Mouse (Mus musculus): ENCODE results near the gene Rad51b. TPM values are rescaled to one million over a fixed set of nuclear protein-coding genes. Genes with fewer than 3 reads are reported as not detected.

Rad51b gene
- total and polyA plus RNA-seq, 3 experiments = 6.5 to 8.6 (median 8.5) TPM

DNA sequence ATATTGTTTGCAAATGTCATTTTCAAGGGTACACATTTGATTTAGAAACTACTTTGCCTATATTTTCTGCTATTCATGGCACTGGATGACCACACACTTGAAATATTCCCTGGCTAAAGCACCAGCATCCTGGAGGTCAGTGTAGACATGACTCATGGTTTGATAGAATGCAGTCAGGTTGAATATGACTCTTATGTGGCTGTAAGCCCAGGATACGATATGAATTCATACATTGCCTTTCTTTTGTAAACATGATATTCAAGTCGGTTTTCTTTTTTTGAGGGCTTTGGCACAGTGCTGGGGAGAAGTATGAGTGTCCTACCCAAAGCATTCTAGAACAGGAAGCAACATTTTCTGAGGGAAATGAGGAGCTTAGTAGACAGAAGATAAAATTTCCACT lies 174.8 kb downstream of the Rad51b start:
- dilution Hi-C loops (cut with MboI; ENCODE audit: extremely low pct_ligation_motif_present, extremely low pct_unique_long_range_greater_than_20kb, low sequenced_read_pairs) = no loop called here
- DNase-seq (ENCODE audit: extremely low read depth) = no peak
- peaks cover 0 to 4% of the 10 kb centered on the region in 2 experiments for H3K36me3 ChIP-seq (replicated peaks in 1 of 2; ENCODE audit: control insufficient read depth in 1 of 2, insufficient read depth in 1 of 2, low read length in 1 of 2)
- H3K4me2 ChIP-seq (ENCODE audit: insufficient read depth, low read depth, poor library complexity, severe bottlenecking) = no peak overlapping the region
- H3K9me3 ChIP-seq (replicated peaks; ENCODE audit: low read length) = peaks cover 2% of the 10 kb centered on the region
- H3K27me3 ChIP-seq (replicated peaks) = no peaks in the 10 kb centered on the region
- no peak overlapping the region for H3K4me3 ChIP-seq (replicated peaks in 1 of 3; ENCODE audit: low read depth in 2 of 3, low read length in 2 of 3, poor library complexity in 1 of 3)
- H3K79me2 ChIP-seq (replicated peaks; ENCODE audit: control insufficient read depth, extremely low read depth, insufficient read depth, poor library complexity, severe bottlenecking) = no peaks in the 10 kb centered on the region
- TF ChIP-seq GABPA (IDR thresholded peaks at IDR 0.05; ENCODE audit: insufficient replicate concordance, low read depth, low read length) (no peak), ZNF384 (IDR thresholded peaks at IDR 0.05; ENCODE audit: low read depth, low read length) (no peak), ZKSCAN1 (IDR thresholded peaks at IDR 0.05; ENCODE audit: borderline replicate concordance, low read depth, low read length) (no peak), RAD21 (IDR thresholded peaks at IDR 0.05; ENCODE audit: low read depth, low read length) (no peak), ZC3H11A (IDR thresholded peaks at IDR 0.05; ENCODE audit: low read depth, low read length) (no peak), CHD1 (IDR thresholded peaks at IDR 0.05; ENCODE audit: low read depth, low read length) (no peak)
- H3K9ac ChIP-seq (ENCODE audit: insufficient read depth, low read depth) = no peak overlapping the region
- H3K27ac ChIP-seq (ENCODE audit: insufficient read depth, low read depth) = no peak overlapping the region
- H3K4me1 ChIP-seq (ENCODE audit: control insufficient read depth in 1 of 2, insufficient read depth in 2 of 2) = no peaks in the 10 kb centered on the region
- in situ Hi-C loops (cut with MboI; ENCODE audit: low pct_ligation_motif_present, low pct_unique_long_range_greater_than_20kb, low sequenced_read_pairs) = no loop called here

DNA sequence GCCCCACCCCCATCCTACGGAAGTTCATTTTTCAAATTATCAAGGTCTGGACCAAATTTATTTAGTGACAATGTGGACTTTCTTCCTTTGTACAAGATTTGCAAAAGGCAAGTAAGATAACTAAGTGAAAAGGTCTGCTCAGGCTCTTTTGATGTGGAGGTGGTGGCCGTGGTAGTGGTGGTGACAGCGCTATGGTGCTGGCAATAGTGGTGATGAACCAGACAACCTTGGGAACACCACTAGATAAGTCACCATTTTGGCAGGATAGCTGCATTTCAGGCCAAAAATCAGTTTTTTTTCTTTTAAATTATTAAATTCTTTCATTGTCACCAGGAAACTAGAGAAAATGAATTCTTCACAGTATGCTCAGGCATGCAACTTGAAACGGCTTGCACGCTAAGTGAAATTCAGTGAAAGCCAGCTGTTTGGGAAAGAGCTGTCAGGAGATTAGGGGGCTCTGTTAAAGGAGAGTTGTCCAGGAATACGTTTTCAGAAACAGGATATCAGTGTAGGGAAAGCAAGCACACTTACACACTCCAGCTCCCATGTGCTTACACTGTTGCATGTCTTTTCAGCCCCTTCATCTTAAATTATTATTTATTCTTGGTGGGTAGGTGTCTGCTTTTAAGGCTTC lies 179.4 kb downstream of the Rad51b start:
- Histone ChIP-seq H3K79me2 (replicated peaks; ENCODE audit: control insufficient read depth, extremely low read depth, insufficient read depth, poor library complexity, severe bottlenecking) (no peaks in the 10 kb centered on the region), H3K27ac (ENCODE audit: insufficient read depth, low read depth) (no peak overlapping the region), H3K36me3 (replicated peaks in 1 of 2; ENCODE audit: control insufficient read depth in 1 of 2, insufficient read depth in 1 of 2, low read length in 1 of 2) (peaks cover 0 to 2% of the 10 kb centered on the region in 2 experiments), H3K27me3 (replicated peaks) (no peaks in the 10 kb centered on the region), H3K4me2 (ENCODE audit: insufficient read depth, low read depth, poor library complexity, severe bottlenecking) (no peak overlapping the region), H3K9ac (ENCODE audit: insufficient read depth, low read depth) (no peak overlapping the region), H3K9me3 (replicated peaks; ENCODE audit: low read length) (peaks cover 4% of the 10 kb centered on the region), H3K4me3 (replicated peaks in 1 of 3; ENCODE audit: low read depth in 2 of 3, low read length in 2 of 3, poor library complexity in 1 of 3) (no peak overlapping the region), H3K4me1 (ENCODE audit: control insufficient read depth in 1 of 2, insufficient read depth in 2 of 2) (no peaks in the 10 kb centered on the region)
- in situ Hi-C loops (cut with MboI; ENCODE audit: low pct_ligation_motif_present, low pct_unique_long_range_greater_than_20kb, low sequenced_read_pairs) (no loop called here), dilution Hi-C loops (cut with MboI; ENCODE audit: extremely low pct_ligation_motif_present, extremely low pct_unique_long_range_greater_than_20kb, low sequenced_read_pairs) (no loop called here)
- DNase-seq (ENCODE audit: extremely low read depth) = no peak
- TF ChIP-seq KAT2A (IDR thresholded peaks at IDR 0.05; ENCODE audit: insufficient replicate concordance, low read length) = no peak
- no peak for TF ChIP-seq TBP (conservative IDR thresholded peaks at IDR 0.05; ENCODE audit: low read depth, low read length)
- TF ChIP-seq RAD21 (IDR thresholded peaks at IDR 0.05; ENCODE audit: low read depth, low read length) = no peak
- no peak for TF ChIP-seq JUN (IDR thresholded peaks at IDR 0.05; ENCODE audit: insufficient read depth, low read depth, low read length)
- TF ChIP-seq BHLHE40 (IDR thresholded peaks at IDR 0.05; ENCODE audit: low read depth, low read length) = no peak
- TF ChIP-seq PAX5 (IDR thresholded peaks at IDR 0.05; ENCODE audit: low read length) = no peak
- no peak for TF ChIP-seq ZMIZ1 (IDR thresholded peaks at IDR 0.05; ENCODE audit: low read depth, low read length)
- no peak for TF ChIP-seq RCOR1 (conservative IDR thresholded peaks at IDR 0.05; ENCODE audit: low read depth, low read length)
- TF ChIP-seq NELFE (IDR thresholded peaks at IDR 0.05; ENCODE audit: low read depth, low read length) = no peak
- TF ChIP-seq ELF1 (IDR thresholded peaks at IDR 0.05; ENCODE audit: low read depth, low read length) = no peak
- no peak for TF ChIP-seq USF1 (IDR thresholded peaks at IDR 0.05; ENCODE audit: low read depth, low read length)
- TF ChIP-seq ETS1 (conservative IDR thresholded peaks at IDR 0.05; ENCODE audit: low read depth, low read length) = no peak
